Mouse (Mus musculus) olfactory bulb, adult 2 months (tissue): Measurements from ENCODE around the gene Glis3.

Experiments
- CTCF ChIP-seq: fragments of 200-500 bp; IDR thresholded peaks from 2 replicates; pipeline ENCODE4 v1.5.1; 2012; ENCODE audit warnings: low read depth, mild to moderate bottlenecking, low read length, moderate library complexity; ENCODE audit not compliant: insufficient read depth
- POLR2A ChIP-seq: fragments of 200-500 bp; IDR thresholded peaks from 2 replicates; pipeline ENCODE4 v1.6.1; 2012; ENCODE audit warnings: mild to moderate bottlenecking, low read depth, low read length, moderate library complexity; ENCODE audit not compliant: insufficient read depth

DNA sequence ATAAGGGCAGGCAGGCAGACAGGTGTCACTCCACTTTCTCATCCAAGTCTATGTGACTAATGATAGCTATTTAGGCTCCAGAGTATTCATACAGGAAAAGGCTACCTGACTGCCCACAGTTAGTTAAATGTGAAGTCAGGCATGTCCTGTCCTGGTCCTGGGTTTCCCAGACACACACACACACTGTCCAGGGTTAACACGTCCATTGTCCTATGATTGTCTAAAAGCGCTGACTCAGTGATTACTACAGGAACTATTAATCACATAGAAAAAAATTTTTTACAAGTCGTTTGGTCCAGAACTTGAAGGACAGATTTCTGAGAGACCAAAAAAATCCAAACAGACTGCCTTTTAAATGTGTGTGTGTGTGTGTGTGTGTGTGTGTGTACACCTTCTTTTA lies 157.6 kb downstream of the Glis3 start:
- no peak for TF ChIP-seq CTCF
- TF ChIP-seq POLR2A: no peak
